Mouse (Mus musculus): ENCODE data around the gene B3galnt2.
A peak's percentile ranks its signal among the peaks of the same experiment; 100 is the strongest.
"Not testable (repeated sequence)": the region's sequence is repeated elsewhere in the genome, so short reads cannot be mapped to it uniquely, and the experiment has no call there.

The B3galnt2 gene

GRCm38 (mm10) chr13:14006056-14006455 is 51.8 kb downstream of the B3galnt2 start:
- DNase-seq (ENCODE audit: low read depth, low spot score), result no peak

GRCm38 (mm10) chr13:14011454-14011995 is 57.3 kb downstream of the B3galnt2 start:
- peak; percentile 12 for DNase-seq (ENCODE audit: low read depth, low spot score)

GRCm38 (mm10) chr13:14014001-14014400 is 59.7 kb downstream of the B3galnt2 start:
- DNase-seq (ENCODE audit: low read depth, low spot score), result no peak

- DNase-seq (ENCODE audit: low read depth, low spot score), result no peak
Measured at GRCm38 (mm10) chr13:14014540-14014939, 60.3 kb downstream of the B3galnt2 start.

- DNase-seq (ENCODE audit: low read depth, low spot score), result no peak
Measured at GRCm38 (mm10) chr13:14015609-14016008, 61.3 kb downstream of the B3galnt2 start.

- no peak for DNase-seq (ENCODE audit: low read depth, low spot score)
Measured at GRCm38 (mm10) chr13:14018283-14018682, 64.0 kb downstream of the B3galnt2 start.

DNA sequence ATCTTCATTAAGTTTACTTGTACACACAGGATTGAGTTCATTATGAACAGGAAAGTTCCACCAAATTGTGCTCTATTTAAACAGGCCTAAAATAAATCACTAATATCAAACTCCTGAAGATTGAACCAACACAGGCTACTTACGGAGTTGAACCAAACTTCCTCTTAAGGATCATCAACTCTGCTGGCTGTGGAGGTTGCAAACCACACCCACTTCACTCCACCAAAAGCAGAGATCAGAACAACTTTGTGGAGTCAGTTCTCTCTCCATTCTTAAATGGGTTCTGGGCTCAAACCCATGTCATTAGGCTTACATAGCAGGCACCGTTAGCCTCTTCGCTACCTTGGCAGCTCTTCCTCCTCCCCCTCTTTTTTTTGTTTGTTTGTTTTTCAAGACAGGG is 64.6 kb downstream of the B3galnt2 start:
- DNase-seq (ENCODE audit: low read depth, low spot score), result no peak

GRCm38 (mm10) chr13:14021417-14021816 is 67.1 kb downstream of the B3galnt2 start:
- not testable (repeated sequence) for DNase-seq (ENCODE audit: low read depth, low spot score)

DNA sequence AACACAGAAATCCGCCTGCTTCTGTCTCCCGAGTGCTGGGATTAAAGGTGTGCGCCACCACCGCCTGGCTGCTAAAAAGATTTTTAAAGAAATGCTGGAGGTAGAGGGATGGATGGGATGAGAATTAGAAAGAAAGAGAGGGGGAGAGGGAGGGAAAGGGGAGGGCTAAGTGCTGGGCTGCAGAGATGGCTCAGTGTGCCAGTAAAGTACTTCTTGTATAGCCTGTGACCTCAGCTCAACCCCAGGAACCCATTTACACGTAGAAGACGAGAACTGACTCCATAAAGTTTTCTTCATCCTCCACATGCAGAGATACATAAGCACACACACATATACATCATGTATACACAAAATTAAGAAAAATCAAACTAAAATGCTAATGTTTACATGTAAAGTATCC is 71.3 kb downstream of the B3galnt2 start:
- DNase-seq (ENCODE audit: low read depth, low spot score), result no peak

DNA sequence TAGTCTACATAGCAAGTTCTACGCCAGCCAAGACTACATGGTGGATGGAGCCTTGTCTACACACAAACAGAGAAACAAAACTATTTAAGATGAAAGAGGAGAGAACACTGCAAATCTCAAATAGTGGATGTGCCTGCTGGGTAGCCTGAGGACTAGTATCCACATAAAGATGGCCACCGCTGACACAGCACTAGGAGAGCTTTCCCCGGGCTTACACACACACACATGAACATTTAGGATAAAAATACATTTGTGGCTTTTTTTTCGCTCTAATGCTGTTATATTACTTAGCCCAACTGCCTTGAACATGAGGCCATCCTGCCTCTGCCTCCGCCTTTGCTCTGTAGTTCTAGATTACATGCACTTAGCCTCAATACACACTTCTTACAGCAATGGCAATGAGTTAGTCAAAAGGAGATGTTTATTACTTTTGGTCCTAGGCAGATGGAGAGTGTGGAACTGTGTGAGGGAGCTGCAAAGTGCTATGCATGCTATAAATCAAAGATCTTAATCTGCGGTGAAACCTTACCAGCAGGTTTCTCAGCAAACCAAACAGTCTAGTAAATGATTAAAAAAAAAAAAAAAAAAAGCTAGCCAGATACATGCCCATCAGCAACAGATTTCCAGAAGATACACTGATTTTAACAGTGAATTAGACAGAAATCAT is 72.0 kb downstream of the B3galnt2 start:
- DNase-seq (ENCODE audit: low read depth, low spot score), result no peak

GRCm38 (mm10) chr13:14033309-14034072 is 79.2 kb downstream of the B3galnt2 start:
- DNase-seq (ENCODE audit: low read depth, low spot score), result no peak

DNA sequence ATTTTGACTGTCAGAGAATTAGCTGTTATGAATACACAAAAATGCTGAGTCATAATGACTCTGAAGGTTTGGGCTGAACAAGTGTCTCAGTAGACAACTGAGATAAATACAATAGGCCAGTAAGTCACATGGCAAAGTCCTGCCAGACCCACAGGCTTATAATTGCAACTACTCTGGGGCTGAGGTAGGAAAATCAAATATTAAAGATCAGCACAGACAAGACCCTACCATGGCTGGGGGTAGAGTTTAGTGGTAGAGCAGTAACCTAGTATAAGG is 79.7 kb downstream of the B3galnt2 start:
- DNase-seq (ENCODE audit: low read depth, low spot score), result no peak

DNA sequence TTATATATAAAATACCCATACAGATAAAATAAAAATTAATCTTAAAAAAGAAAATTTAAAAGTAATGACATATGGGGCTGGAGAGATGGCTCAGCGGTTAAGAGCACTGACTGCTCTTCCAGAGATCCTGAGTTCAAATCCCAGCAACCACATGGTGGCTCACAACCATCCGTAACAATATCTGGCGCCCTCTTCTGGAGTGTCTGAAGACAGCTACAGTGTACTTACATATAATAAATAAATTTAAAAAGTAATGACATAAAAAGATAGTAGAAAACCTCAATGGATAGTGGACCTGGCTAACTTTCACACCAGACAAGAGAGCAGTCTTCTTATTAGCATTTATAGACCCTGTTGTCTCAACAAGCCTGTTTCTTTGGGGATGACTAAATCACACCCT is 81.1 kb downstream of the B3galnt2 start:
- DNase-seq (ENCODE audit: low read depth, low spot score), result not testable (repeated sequence)

- DNase-seq (ENCODE audit: low read depth, low spot score), result no peak
Measured at GRCm38 (mm10) chr13:14035875-14036630, 81.8 kb downstream of the B3galnt2 start.

DNA sequence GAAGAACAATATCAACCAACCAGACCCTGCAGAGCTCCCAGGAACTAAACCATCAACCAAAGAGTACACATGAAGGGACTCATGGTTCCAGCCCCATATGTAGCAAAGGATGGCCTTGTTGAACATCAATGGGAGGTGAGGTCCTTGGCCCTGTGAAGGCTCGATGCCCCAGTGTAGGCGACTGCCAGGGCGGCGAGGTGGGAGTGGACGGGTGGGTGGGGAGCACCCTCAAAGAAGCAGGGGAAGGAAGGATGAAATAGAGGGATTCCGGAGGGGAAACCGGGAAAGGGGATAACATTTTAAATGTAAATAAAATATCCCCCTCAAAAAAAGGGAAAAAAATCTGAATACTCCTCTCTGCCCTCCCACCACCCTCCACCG is 84.6 kb downstream of the B3galnt2 start:
- no peak for DNase-seq (ENCODE audit: low read depth, low spot score)

DNA sequence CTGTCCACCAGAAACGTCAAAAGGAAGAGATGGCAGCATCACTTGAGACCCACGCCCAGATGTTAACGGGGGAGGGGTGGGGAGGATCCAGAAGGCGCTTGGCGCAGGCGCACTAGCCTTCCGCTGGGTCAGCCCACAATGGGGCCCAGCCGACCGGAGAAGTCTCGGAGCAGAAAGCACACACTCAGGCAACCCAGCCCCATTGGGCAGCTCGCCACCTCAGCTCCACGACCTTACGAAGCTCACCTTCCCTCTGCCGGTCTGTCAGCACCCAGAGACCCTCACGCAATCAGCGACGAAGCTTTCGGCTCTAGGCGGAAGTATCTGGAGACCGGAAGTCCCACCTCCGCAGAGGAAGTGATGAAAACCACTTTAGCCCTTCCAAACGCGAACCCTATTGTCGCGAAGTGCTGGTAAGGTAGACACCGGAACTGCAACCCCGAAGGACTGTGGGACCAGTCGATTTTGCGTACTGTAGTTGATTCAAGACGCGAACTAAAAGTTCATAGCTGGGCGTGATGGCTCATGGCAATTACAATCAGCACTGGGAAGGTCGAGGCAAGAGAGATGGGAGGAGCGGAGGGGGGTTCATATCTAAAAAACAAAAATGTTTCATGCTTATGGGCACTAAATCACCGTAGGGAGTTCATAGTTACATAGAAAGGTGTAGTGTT is 85.2 kb downstream of the B3galnt2 start, which contains the start of gene Tbce:
Tbce (minus strand) TSS at position 347 of the 674 bp plus-strand sequence.
- peak; percentile 93 for DNase-seq (ENCODE audit: low read depth, low spot score)

DNA sequence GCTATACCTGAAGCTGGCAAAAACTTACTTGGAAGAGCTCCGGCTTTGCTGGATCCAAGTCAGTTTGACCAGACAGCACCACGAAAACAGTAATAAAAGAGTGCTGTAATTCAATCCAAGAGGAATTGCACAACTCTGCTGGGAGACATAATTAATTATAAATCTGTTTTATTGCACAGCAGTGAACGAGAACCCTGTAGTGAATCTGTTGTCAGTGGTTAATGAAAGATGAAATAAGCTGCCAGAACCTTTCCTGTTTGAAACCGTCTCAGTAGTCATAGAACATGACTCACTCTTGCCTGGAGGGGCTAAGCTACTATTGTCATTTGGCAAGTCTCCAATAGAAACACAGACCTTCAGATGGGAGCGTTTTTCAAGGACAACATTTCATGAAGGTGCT is 85.9 kb downstream of the B3galnt2 start:
- DNase-seq (ENCODE audit: low read depth, low spot score), result peak; percentile 42

DNA sequence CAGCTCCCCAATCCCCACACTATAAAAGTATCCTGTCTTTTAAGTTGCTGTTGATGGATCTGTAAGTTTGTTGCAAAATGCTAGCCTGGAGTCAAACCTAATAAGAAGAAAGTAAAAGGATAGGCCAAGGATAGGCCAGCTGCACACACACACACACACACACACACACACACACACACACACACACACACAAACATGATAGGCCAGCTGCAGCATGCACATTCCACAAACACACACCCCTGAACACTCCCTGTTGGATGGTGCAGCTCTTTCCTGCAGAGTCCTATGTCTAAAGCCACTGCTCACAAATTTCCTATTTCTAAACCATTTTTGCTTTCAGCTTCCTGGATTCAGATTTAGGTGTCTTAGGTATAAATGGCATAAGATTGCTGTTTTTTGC is 89.6 kb downstream of the B3galnt2 start:
- DNase-seq (ENCODE audit: low read depth, low spot score), result no peak

GRCm38 (mm10) chr13:14044521-14044920 is 90.3 kb downstream of the B3galnt2 start:
- no peak for DNase-seq (ENCODE audit: low read depth, low spot score)
